Mouse (Mus musculus): ENCODE results near the gene Sh3gl1. TPM values are rescaled to one million over a fixed set of nuclear protein-coding genes. Genes with fewer than 3 reads are reported as not detected.

Sh3gl1 gene
- total RNA-seq, 2 experiments from 2014 or later, result 9.9 to 10.6 TPM

GRCm38 (mm10) chr17:56051369-56051768 is 14.9 kb upstream of the Sh3gl1 start:
- no peak for DNase-seq
- intact Hi-C loops (cut with DNase I), result no loop called here

GRCm38 (mm10) chr17:56040857-56041163 is 4.4 kb upstream of the Sh3gl1 start:
- no peak for DNase-seq
- intact Hi-C loops (cut with DNase I), result no loop called here

GRCm38 (mm10) chr17:56040030-56040856 is 3.8 kb upstream of the Sh3gl1 start, which contains the start of gene Chaf1a:
Gene Chaf1a (plus strand): TSS chr17:56040439.
- DNase-seq, result peak; percentile 89 to 95
- intact Hi-C loops (cut with DNase I), result no loop called here

GRCm38 (mm10) chr17:56039345-56039744 is 2.9 kb upstream of the Sh3gl1 start:
- intact Hi-C loops (cut with DNase I), result loop anchor here (5.0 kb wide), 1 partner anchor 33 kb away; no protein-coding TSS in a partner anchor
- DNase-seq, result no peak

- DNase-seq, result no peak
Observed at GRCm38 (mm10) chr17:56038583-56039261, 2.3 kb upstream of the Sh3gl1 start.

GRCm38 (mm10) chr17:56036901-56037287 is 459 bp upstream of the Sh3gl1 start:
- intact Hi-C loops (cut with DNase I), result loop anchor here (5.0 kb wide), 1 partner anchor 35 kb away; no protein-coding TSS in a partner anchor
- no peak for DNase-seq

More at GRCm38 (mm10) chr17:56038583-56039261, 2.3 kb upstream of the Sh3gl1 start:
- intact Hi-C loops (cut with DNase I), result loop anchor here (5.0 kb wide), 1 partner anchor 34 kb away; no protein-coding TSS in a partner anchor

GRCm38 (mm10) chr17:56035216-56035615 is 1.2 kb downstream of the Sh3gl1 start:
- intact Hi-C loops (cut with DNase I), result loop anchor here (5.0 kb wide), 1 partner anchor 37 kb away; no protein-coding TSS in a partner anchor
- DNase-seq, result no peak

GRCm38 (mm10) chr17:56034726-56035100 is 1.7 kb downstream of the Sh3gl1 start:
- no peak for DNase-seq
- intact Hi-C loops (cut with DNase I), result loop anchor here (5.0 kb wide), 1 partner anchor 38 kb away; no protein-coding TSS in a partner anchor

- DNase-seq, result peak in 1 of 2 experiments; percentile 60
- intact Hi-C loops (cut with DNase I), result no loop called here
Observed at GRCm38 (mm10) chr17:56034040-56034725, 2.3 kb downstream of the Sh3gl1 start.

- intact Hi-C loops (cut with DNase I), result no loop called here
- DNase-seq, result no peak
Observed at GRCm38 (mm10) chr17:56032831-56033230, 3.6 kb downstream of the Sh3gl1 start.

- intact Hi-C loops (cut with DNase I), result no loop called here
- no peak for DNase-seq
Observed at GRCm38 (mm10) chr17:56032127-56032733, 4.2 kb downstream of the Sh3gl1 start.

- intact Hi-C loops (cut with DNase I), result no loop called here
- no peak for DNase-seq
Observed at GRCm38 (mm10) chr17:56031431-56031830, 5.0 kb downstream of the Sh3gl1 start.

GRCm38 (mm10) chr17:56030919-56031318 is 5.5 kb downstream of the Sh3gl1 start:
- no peak for DNase-seq
- intact Hi-C loops (cut with DNase I), result no loop called here

- intact Hi-C loops (cut with DNase I), result no loop called here
- DNase-seq, result no peak
Observed at GRCm38 (mm10) chr17:56030238-56030870, 6.1 kb downstream of the Sh3gl1 start.

- peak in 1 of 2 experiments; percentile 34 for DNase-seq
- intact Hi-C loops (cut with DNase I), result no loop called here
Observed at GRCm38 (mm10) chr17:56027801-56028441, 8.5 kb downstream of the Sh3gl1 start.

GRCm38 (mm10) chr17:56026881-56027280 is 9.6 kb downstream of the Sh3gl1 start:
- intact Hi-C loops (cut with DNase I), result no loop called here
- DNase-seq, result no peak

- intact Hi-C loops (cut with DNase I), result no loop called here
- DNase-seq, result no peak
Observed at GRCm38 (mm10) chr17:56026303-56026702, 10.1 kb downstream of the Sh3gl1 start.

GRCm38 (mm10) chr17:56024931-56025330 is 11.5 kb downstream of the Sh3gl1 start:
- no peak for DNase-seq
- intact Hi-C loops (cut with DNase I), result no loop called here

GRCm38 (mm10) chr17:56024476-56024875 is 12.0 kb downstream of the Sh3gl1 start:
- intact Hi-C loops (cut with DNase I), result no loop called here
- peak in 1 of 2 experiments; percentile 12 for DNase-seq

All from gastrocnemius, postnatal 36 days (tissue).